Mouse (Mus musculus): ENCODE data around the gene Phf3. TPM values are rescaled to one million over a fixed set of nuclear protein-coding genes. Genes with fewer than 3 reads are reported as not detected.

Gene Phf3
- total and polyA plus RNA-seq, 2 experiments from 2014 or later, result 28.5 to 101 TPM

DNA sequence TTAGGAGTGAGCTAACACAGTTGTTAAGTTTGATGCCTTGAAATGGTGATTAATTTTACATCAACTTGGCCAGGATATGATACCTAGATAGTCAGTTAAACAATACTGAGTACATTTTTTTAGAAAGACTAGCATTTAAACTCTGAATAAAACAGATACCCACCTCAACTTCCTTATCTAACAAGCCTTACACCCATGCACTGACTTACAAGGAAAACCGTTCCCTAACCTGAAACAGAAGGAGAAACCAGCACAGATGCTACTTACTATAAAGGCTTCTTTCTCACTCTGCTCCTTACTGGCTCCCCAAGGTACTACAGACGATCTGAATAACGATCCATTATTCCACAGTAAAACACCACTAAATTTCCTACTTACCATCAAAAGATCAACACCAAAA lies 21.2 kb downstream of the Phf3 start:
- Histone ChIP-seq H3K27me3 (ENCODE audit: insufficient read depth, low read length) (no peaks in the 10 kb centered on the region), H3K4me1 (ENCODE audit: insufficient read depth) (no peaks in the 10 kb centered on the region), H3K4me3 (ENCODE audit: low read depth, low read length) (no peak overlapping the region), H3K4me2 (ENCODE audit: low read depth) (no peak overlapping the region), H3K9ac (no peak overlapping the region), H3K27ac (ENCODE audit: low read depth, low read length) (no peak overlapping the region), H3K36me3 (ENCODE audit: insufficient read depth) (no peaks in the 10 kb centered on the region), H3K9me3 (ENCODE audit: low read length) (no peaks in the 10 kb centered on the region)
- no peak for ATAC-seq
- no peak for TF ChIP-seq CTCF (IDR thresholded peaks at IDR 0.05; ENCODE audit: low read depth)
- DNase-seq, result no peak
- whole genome bisulfite sequencing, result 87% methylated on average over 3 of the region's 3 CpGs

DNA sequence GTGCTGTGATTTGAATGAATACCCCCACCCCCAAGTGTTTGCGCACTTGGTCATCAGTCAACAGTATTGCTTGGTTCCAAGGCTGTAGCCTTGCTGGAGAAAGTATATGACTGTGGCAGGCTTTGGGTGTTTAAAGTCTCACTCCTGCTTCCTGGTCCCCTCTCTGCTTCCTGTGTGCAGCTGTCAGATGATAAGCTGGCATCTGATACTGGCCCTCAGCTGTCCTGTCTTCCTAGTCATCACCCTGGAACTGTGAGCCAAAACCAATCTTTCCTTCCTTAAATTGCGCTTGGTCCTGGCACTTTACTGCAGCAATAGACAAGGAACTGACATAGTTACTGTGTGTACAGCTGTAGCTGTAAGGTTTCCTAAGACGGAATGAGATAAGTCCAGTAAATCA lies 21.8 kb downstream of the Phf3 start:
- Histone ChIP-seq H3K27ac (ENCODE audit: low read depth, low read length) (no peak overlapping the region), H3K4me2 (ENCODE audit: low read depth) (no peak overlapping the region), H3K36me3 (ENCODE audit: insufficient read depth) (no peaks in the 10 kb centered on the region), H3K9me3 (ENCODE audit: low read length) (no peaks in the 10 kb centered on the region), H3K4me3 (ENCODE audit: low read depth, low read length) (no peak overlapping the region), H3K9ac (no peak overlapping the region), H3K27me3 (ENCODE audit: insufficient read depth, low read length) (no peaks in the 10 kb centered on the region), H3K4me1 (ENCODE audit: insufficient read depth) (no peaks in the 10 kb centered on the region)
- 90% methylated on average over 3 of the region's 3 CpGs for WGBS
- TF ChIP-seq CTCF (IDR thresholded peaks at IDR 0.05; ENCODE audit: low read depth), result no peak
- DNase-seq, result no peak
- no peak for ATAC-seq

DNA sequence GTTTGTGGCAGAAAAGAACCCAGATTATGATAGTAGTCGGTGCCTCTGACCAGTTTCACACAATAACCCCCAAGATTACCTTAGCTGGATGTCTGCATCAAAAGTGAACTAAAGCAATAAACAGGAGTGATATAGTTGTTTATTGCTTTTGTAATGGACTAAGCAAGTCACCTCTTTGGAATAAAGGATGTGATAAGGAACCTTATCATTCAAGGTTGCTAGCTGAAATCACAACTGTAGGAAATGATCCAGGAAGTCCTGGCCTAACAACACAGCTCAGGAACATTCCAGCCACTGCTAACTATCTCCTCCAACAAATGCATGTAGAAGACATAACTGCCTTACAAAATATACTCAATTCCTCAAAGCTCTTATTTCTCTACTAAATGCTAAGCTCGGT lies 22.8 kb downstream of the Phf3 start:
- Histone ChIP-seq H3K4me2 (ENCODE audit: low read depth) (no peak overlapping the region), H3K9me3 (ENCODE audit: low read length) (no peaks in the 10 kb centered on the region)

DNA sequence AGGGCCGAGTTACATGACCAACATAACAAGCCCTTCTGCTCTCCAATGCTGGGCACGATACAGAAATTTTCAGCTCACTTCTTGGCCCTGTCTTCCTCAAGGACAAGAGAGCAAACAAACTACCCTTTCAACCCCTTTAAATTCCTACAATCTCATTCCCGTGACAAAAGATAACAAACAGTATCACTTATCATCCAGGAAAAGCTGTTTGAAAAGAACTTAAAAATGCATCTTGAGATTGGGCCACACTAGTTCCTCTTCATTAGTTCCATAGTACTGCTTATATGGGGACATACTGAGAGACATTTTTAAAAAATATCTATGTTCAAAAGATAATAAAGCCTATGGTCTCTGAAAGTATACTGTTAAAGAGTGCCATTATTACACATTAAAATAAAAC lies 23.8 kb downstream of the Phf3 start:
- 91% methylated on average over 3 of the region's 3 CpGs for WGBS
- Histone ChIP-seq H3K4me2 (ENCODE audit: low read depth) (no peak overlapping the region), H3K36me3 (ENCODE audit: insufficient read depth) (no peaks in the 10 kb centered on the region), H3K4me1 (ENCODE audit: insufficient read depth) (no peaks in the 10 kb centered on the region), H3K27ac (ENCODE audit: low read depth, low read length) (no peak overlapping the region), H3K4me3 (ENCODE audit: low read depth, low read length) (no peak overlapping the region), H3K27me3 (ENCODE audit: insufficient read depth, low read length) (no peaks in the 10 kb centered on the region), H3K9me3 (ENCODE audit: low read length) (no peaks in the 10 kb centered on the region), H3K9ac (no peak overlapping the region)
- DNase-seq (no peak), ATAC-seq (no peak)
- no peak for TF ChIP-seq CTCF (IDR thresholded peaks at IDR 0.05; ENCODE audit: low read depth)

More for the DNA sequence above, 22.8 kb downstream of the Phf3 start:
- Histone ChIP-seq H3K27me3 (ENCODE audit: insufficient read depth, low read length) (no peaks in the 10 kb centered on the region), H3K36me3 (ENCODE audit: insufficient read depth) (no peaks in the 10 kb centered on the region), H3K9ac (no peak overlapping the region), H3K27ac (ENCODE audit: low read depth, low read length) (no peak overlapping the region), H3K4me3 (ENCODE audit: low read depth, low read length) (no peak overlapping the region), H3K4me1 (ENCODE audit: insufficient read depth) (no peaks in the 10 kb centered on the region)
- no peak for TF ChIP-seq CTCF (IDR thresholded peaks at IDR 0.05; ENCODE audit: low read depth)
- DNase-seq (no peak), ATAC-seq (no peak)
- 91% methylated on average over 2 of the region's 2 CpGs for WGBS

DNA sequence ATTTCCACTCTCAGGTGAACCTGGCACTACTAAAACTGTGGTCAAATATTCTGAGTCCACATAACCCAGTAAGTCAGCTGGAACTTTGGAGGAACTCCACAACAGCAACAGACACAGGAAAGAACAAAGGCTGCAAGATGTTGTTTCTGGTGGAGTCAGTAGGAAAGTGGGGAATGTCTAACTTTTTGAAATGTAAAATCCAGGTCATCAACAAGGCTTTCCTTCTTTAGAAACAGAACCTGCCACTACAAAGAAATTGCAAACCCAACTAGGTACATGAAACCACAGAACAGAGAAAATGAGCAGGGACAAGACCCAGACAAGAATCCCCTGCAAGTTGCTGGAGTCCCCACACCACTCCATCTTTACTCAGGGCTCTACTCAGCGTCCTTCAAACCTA lies 26.0 kb downstream of the Phf3 start:
- TF ChIP-seq CTCF (IDR thresholded peaks at IDR 0.05; ENCODE audit: low read depth), result no peak
- Histone ChIP-seq H3K4me1 (ENCODE audit: insufficient read depth) (no peaks in the 10 kb centered on the region), H3K36me3 (ENCODE audit: insufficient read depth) (no peaks in the 10 kb centered on the region), H3K27ac (ENCODE audit: low read depth, low read length) (no peak overlapping the region), H3K4me2 (ENCODE audit: low read depth) (no peak overlapping the region), H3K27me3 (ENCODE audit: insufficient read depth, low read length) (no peaks in the 10 kb centered on the region), H3K4me3 (ENCODE audit: low read depth, low read length) (no peak overlapping the region), H3K9ac (no peak overlapping the region), H3K9me3 (ENCODE audit: low read length) (no peaks in the 10 kb centered on the region)
- WGBS, result 52% methylated on average over 1 of the region's 1 CpGs
- no peak for ATAC-seq
- no peak for DNase-seq

DNA sequence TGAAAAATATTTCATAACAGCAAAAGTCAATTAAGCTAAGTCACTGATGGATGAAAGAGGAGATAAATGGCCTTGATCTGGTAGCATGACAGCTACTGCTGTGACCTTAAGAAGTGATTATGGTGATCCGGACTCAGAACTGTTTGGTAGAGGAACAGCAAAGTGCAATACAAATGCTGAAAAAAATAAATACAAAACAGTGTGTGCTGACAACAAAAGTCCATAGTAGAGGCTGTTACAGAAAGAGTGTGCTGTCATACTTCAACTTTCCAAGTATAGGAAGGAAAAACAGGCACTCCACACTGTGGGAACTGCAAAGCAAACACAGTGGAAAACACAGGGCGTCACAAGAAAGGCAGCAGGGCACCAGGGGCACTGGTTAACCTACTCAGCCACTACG lies 34.1 kb downstream of the Phf3 start:
- WGBS, result 81% methylated on average over 3 of the region's 3 CpGs
- no peaks in the 10 kb centered on the region for H3K4me1 ChIP-seq (ENCODE audit: insufficient read depth)
- H3K27me3 ChIP-seq (ENCODE audit: insufficient read depth, low read length), result no peaks in the 10 kb centered on the region
- 0 out of 2 replicates have a peak, but pooled peaks cover 3% of the 10 kb centered on the region for H3K36me3 ChIP-seq (ENCODE audit: insufficient read depth)
- no peak overlapping the region for H3K9ac ChIP-seq
- TF ChIP-seq CTCF (IDR thresholded peaks at IDR 0.05; ENCODE audit: low read depth), result no peak
- no peaks in the 10 kb centered on the region for H3K9me3 ChIP-seq (ENCODE audit: low read length)
- H3K4me2 ChIP-seq (ENCODE audit: low read depth), result no peak overlapping the region
- no peak overlapping the region for H3K4me3 ChIP-seq (ENCODE audit: low read depth, low read length)
- ATAC-seq, result no peak
- no peak overlapping the region for H3K27ac ChIP-seq (ENCODE audit: low read depth, low read length)
- DNase-seq, result no peak

DNA sequence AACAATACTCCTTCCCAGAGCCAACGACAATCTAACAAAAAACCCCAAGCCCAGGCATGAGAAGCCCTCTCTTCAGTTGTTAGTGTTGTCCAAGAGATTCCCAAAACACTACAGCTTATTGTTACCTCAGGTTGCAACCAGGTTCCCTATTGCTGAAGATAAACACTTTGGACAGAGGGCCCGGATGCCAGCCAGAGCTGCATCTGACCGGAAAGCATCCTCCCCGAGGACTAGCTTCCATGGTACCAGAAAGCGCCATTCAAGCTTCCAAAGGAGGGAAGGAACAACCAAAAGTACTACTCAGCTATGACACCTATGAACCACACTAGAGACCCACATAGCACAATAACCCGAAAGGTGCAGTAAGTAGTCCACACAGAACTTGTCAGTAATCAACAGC lies 38.2 kb downstream of the Phf3 start:
- H3K36me3 ChIP-seq (ENCODE audit: insufficient read depth), result peaks cover 11% of the 10 kb centered on the region
- WGBS, result 96% methylated on average over 6 of the region's 6 CpGs
- H3K4me1 ChIP-seq (ENCODE audit: insufficient read depth), result no peaks in the 10 kb centered on the region
- H3K27me3 ChIP-seq (ENCODE audit: insufficient read depth, low read length), result no peaks in the 10 kb centered on the region
- DNase-seq (no peak), ATAC-seq (no peak)
- no peaks in the 10 kb centered on the region for H3K9me3 ChIP-seq (ENCODE audit: low read length)
- no peak overlapping the region for H3K27ac ChIP-seq (ENCODE audit: low read depth, low read length)
- no peak overlapping the region for H3K9ac ChIP-seq
- no peak for TF ChIP-seq CTCF (IDR thresholded peaks at IDR 0.05; ENCODE audit: low read depth)
- no peak overlapping the region for H3K4me2 ChIP-seq (ENCODE audit: low read depth)
- H3K4me3 ChIP-seq (ENCODE audit: low read depth, low read length), result no peak overlapping the region

DNA sequence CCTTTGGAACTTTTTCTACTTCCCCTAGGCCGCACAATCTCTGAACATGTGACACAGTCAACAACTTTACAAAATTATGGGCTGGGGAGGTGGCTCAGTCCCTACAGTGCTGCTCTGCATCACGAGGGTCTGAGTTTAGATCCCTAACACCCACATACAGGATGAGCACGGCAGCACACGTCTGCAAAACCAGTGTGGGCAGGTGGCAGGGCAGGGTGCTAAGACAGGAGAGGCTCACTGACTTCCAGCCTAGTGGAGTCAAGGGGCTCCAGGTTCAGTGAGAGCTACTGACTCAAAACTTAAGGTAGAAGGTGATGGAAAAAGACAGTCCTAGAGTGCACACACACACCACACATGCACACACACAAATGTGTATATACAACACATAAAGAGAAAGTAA lies 40.9 kb downstream of the Phf3 start:
- Histone ChIP-seq H3K4me3 (ENCODE audit: low read depth, low read length) (no peak overlapping the region), H3K4me1 (ENCODE audit: insufficient read depth) (no peaks in the 10 kb centered on the region), H3K9ac (no peak overlapping the region), H3K27me3 (ENCODE audit: insufficient read depth, low read length) (no peaks in the 10 kb centered on the region), H3K4me2 (ENCODE audit: low read depth) (no peak overlapping the region), H3K36me3 (ENCODE audit: insufficient read depth) (peaks cover 19% of the 10 kb centered on the region), H3K27ac (ENCODE audit: low read depth, low read length) (no peak overlapping the region), H3K9me3 (ENCODE audit: low read length) (no peaks in the 10 kb centered on the region)
- no peak for DNase-seq
- no peak for TF ChIP-seq CTCF (IDR thresholded peaks at IDR 0.05; ENCODE audit: low read depth)
- WGBS, result 84% methylated on average over 4 of the region's 4 CpGs
- ATAC-seq, result no peak
